Mouse (Mus musculus): Measurements from ENCODE around the gene H2-Q10. TPM values are rescaled to one million over a fixed set of nuclear protein-coding genes. Genes with fewer than 3 reads are reported as not detected.
"Not testable (repeated sequence)": the region's sequence is repeated elsewhere in the genome, so short reads cannot be mapped to it uniquely, and the experiment has no call there.

H2-Q10 gene
- polyA plus RNA-seq, 1 experiment from 2014 or later: 1.2 TPM

DNA sequence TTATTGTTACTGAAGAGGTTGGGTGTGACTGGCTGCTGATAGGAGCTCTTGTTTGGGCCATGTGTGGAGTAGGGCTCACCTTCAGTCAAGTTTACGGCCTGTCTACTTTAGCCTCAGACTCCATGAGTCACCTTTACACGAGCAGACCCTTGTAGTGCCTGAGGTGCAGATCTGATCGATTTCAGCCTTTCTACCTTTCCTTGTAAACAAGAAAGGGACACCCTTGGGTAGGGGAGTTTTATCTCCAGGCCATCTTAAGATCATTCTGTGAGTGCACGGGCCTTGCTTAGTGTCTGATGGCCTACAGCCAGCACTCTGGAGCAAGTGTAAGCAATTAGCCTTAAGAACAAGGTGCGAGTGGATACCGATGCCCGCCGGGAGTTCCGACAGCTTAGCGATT lies 37.0 kb downstream of the H2-Q10 start:
- H3K27me3 ChIP-seq: peaks cover 30% of the 10 kb centered on the region

DNA sequence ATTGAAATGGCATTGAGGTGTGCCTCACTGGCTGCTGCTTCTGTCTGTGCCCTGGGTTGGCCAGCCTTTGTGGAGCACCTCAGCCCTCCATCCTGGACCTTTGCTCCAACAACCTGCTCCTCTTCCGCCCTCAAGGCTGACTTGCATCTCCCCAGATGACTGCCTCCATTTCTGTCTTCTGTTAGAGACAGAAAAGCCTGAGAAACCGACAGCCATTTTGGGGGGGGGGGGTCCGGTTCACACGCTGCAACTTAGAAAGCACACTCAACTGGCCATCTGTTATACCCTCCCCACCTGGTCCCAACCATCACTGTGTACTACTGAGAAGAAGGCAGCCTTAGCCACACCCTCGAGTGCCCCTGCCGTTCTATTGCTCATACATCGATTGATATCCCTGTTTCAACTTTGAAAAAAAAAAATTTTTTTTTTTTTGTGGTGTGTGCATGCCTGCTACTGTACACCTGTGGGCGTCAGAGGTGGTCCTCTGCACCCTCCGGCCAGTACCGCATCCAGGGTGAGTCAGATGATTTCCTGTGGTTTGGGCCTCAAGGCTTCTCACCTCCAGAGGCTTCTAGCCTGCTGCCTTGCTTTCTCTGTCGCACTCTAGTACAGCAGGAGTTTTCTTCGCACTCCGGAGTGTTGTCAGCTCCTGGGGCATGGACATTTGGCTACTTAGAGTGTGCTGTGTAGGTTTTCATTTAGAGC lies 37.8 kb downstream of the H2-Q10 start:
- ATAC-seq (ENCODE audit: insufficient number of reproducible peaks, low FRiP score, low TSS enrichment, low read depth): no peak
- no peak overlapping the region for H3K4me3 ChIP-seq
- no peak overlapping the region for H3K9ac ChIP-seq
- no peak overlapping the region for H3K4me2 ChIP-seq
- 27% methylated on average over 13 of the region's 13 CpGs for WGBS
- H3K27ac ChIP-seq: no peak overlapping the region
- peaks cover 30% of the 10 kb centered on the region for H3K27me3 ChIP-seq
- H3K36me3 ChIP-seq: peaks cover 4% of the 10 kb centered on the region; the same call in 1 of the 2 replicates
- no peaks in the 10 kb centered on the region for H3K9me3 ChIP-seq
- H3K4me1 ChIP-seq: peaks cover 6% of the 10 kb centered on the region; the same call in 1 of the 2 replicates

More for the DNA sequence above, 37.0 kb downstream of the H2-Q10 start:
- no peak for ATAC-seq (ENCODE audit: insufficient number of reproducible peaks, low FRiP score, low TSS enrichment, low read depth)
- 17% methylated on average over 10 of the region's 10 CpGs for WGBS
- no peak overlapping the region for H3K9ac ChIP-seq
- H3K4me3 ChIP-seq: no peak overlapping the region
- peaks cover 6% of the 10 kb centered on the region; the same call in 1 of the 2 replicates for H3K4me1 ChIP-seq
- H3K9me3 ChIP-seq: no peaks in the 10 kb centered on the region
- H3K36me3 ChIP-seq: no peaks in the 10 kb centered on the region
- no peak overlapping the region for H3K4me2 ChIP-seq
- no peak overlapping the region for H3K27ac ChIP-seq

DNA sequence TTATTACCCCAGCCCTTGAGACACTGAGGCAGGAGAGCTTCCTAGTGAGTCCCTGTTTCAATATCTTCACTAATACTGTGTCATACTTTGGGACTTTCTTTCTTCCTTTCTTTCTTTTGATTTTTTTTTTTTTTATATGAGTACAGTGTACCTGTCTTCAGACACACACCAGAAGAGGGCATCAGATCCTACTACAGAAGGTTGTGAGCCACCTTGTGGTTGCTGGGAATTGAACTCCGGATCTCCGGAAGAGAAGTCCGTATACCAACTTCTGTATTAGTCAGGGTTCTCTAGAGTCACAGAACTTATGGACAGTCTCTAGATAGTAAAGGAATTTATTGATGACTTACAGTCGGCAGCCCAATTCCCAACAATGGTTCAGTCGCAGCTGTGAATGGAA lies 38.4 kb downstream of the H2-Q10 start:
- ATAC-seq (ENCODE audit: insufficient number of reproducible peaks, low FRiP score, low TSS enrichment, low read depth); H3K27ac ChIP-seq; H3K9me3 ChIP-seq; H3K9ac ChIP-seq; H3K36me3 ChIP-seq; H3K4me2 ChIP-seq; H3K4me1 ChIP-seq; H3K4me3 ChIP-seq: not testable (repeated sequence)
- peaks cover 30% of the 10 kb centered on the region for H3K27me3 ChIP-seq
- 50% methylated on average over 5 of the region's 5 CpGs for WGBS

DNA sequence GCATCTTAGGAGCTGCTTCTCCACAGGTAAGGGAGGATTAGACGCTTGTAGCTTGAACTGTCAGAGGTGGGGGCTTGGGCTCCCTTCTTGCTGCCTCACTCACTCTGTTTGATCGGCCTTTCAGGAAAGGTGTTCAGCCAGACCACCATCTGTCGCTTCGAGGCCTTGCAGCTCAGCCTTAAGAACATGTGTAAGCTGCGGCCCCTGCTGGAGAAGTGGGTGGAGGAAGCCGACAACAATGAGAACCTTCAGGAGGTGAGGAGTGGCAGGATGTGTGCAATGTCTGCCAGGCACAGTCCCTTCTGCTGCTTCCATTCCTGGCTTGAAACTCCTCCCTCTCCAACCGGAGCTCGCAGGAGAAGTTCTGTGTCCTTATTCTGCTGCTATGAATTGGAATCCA lies 39.4 kb downstream of the H2-Q10 start:
- H3K27me3 ChIP-seq: peaks cover 30% of the 10 kb centered on the region
- H3K4me1 ChIP-seq: peaks cover 13% of the 10 kb centered on the region
- H3K27ac ChIP-seq: no peak overlapping the region
- no peak overlapping the region for H3K4me2 ChIP-seq
- no peak overlapping the region for H3K4me3 ChIP-seq
- ATAC-seq (ENCODE audit: insufficient number of reproducible peaks, low FRiP score, low TSS enrichment, low read depth): no peak
- 29% methylated on average over 8 of the region's 8 CpGs for WGBS
- H3K36me3 ChIP-seq: peaks cover 15% of the 10 kb centered on the region; the same call in 1 of the 2 replicates
- no peaks in the 10 kb centered on the region for H3K9me3 ChIP-seq
- H3K9ac ChIP-seq: no peak overlapping the region

DNA sequence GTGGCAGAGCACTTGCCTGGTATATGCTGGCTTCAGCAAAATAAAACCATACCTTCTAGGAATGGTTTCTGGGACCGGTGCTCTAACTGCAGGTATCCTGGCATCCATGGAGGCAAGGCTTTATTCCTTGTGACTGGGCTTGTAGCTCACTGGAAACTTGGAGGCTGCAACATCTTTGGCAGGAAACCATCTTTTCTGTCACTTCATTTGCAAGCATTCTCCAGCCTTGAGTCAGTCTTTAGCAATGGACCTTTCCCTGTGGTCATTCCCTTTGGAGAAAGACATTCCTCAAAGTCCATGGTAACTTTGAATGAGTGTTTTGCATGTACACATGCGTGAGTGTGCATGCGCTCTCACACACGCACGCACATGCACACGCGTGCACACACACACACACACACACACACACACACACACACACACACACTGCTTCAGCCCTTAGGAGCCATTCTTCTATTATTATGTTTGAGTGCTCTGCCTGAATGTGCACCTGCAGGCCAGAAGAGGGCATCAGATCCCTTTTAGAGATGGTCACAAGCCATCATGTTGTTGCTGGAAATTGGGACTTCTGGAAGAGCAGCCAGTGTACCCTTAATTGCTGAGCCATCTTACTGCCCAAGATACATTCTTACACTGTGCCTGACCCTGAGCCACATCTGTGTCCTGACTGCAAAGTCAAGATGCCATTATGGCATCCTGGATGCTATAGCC lies 43.2 kb downstream of the H2-Q10 start:
- WGBS: 93% methylated on average over 7 of the region's 7 CpGs
- H3K27me3 ChIP-seq: 0 out of 2 replicates have a peak, but pooled peaks cover 5% of the 10 kb centered on the region
- no peak overlapping the region for H3K4me3 ChIP-seq
- H3K9ac ChIP-seq: no peak overlapping the region
- ATAC-seq (ENCODE audit: insufficient number of reproducible peaks, low FRiP score, low TSS enrichment, low read depth): no peak
- peaks cover 15% of the 10 kb centered on the region; the same call in 1 of the 2 replicates for H3K36me3 ChIP-seq
- H3K27ac ChIP-seq: no peak overlapping the region
- H3K9me3 ChIP-seq: no peaks in the 10 kb centered on the region
- H3K4me2 ChIP-seq: no peak overlapping the region
- peaks cover 38% of the 10 kb centered on the region for H3K4me1 ChIP-seq

DNA sequence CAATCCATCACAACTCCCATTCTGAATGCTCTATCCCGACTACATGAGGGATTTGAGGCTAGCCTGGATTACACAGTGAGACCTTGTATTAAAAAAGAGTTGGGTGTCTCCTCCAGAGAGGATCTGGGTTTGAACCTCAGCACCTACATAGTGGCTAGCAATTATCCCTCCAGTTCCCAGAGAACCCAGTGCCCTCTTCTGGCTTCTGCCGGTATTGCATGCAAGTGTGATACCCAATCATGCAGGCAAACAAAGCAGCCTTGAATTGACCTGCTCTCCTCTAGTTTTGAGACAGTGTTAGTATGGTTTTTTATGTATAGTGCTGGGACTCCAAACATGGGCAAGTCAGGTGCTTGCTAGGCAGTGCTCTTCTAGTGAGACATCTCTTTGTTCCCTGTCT lies 44.0 kb downstream of the H2-Q10 start:
- Histone ChIP-seq H3K4me2 (peak overlapping the region; percentile 85; the same call in 1 of the 2 replicates), H3K9me3 (no peaks in the 10 kb centered on the region), H3K4me1 (peaks cover 44% of the 10 kb centered on the region), H3K36me3 (peaks cover 15% of the 10 kb centered on the region; the same call in 1 of the 2 replicates), H3K27me3 (0 out of 2 replicates have a peak, but pooled peaks cover 4% of the 10 kb centered on the region), H3K4me3 (no peak overlapping the region), H3K9ac (no peak overlapping the region), H3K27ac (no peak overlapping the region)
- ATAC-seq (ENCODE audit: insufficient number of reproducible peaks, low FRiP score, low TSS enrichment, low read depth): no peak
- WGBS: 26% methylated on average over 2 of the region's 2 CpGs

DNA sequence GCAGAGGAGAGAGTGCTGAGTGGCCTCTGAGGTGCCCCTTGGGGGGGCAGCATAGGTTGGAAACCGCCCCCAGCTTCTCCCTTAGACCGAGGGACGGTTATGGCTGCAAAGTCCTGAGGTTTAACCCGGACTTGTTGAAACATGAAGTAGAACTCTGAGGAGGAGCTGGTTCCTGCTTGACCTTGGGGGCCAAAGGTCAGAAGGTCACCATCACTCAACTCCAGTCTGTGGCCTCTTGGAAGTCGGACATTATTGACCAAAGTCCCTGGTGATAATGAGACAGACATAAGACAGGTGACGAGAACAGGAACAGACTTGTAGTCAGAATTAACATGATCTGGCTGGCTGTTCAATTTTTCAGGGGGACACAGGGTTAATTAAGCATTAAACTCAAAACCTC lies 44.9 kb downstream of the H2-Q10 start:
- no peaks in the 10 kb centered on the region for H3K27me3 ChIP-seq
- H3K4me1 ChIP-seq: peaks cover 38% of the 10 kb centered on the region
- no peaks in the 10 kb centered on the region for H3K9me3 ChIP-seq
- no peak for ATAC-seq (ENCODE audit: insufficient number of reproducible peaks, low FRiP score, low TSS enrichment, low read depth)
- WGBS: 44% methylated on average over 6 of the region's 6 CpGs
- H3K9ac ChIP-seq: 0 out of 2 replicates have a peak overlapping the region, but pooled peaks have one; percentile 26
- H3K27ac ChIP-seq: no peak overlapping the region
- peak overlapping the region; percentile 85 for H3K4me2 ChIP-seq
- H3K4me3 ChIP-seq: peak overlapping the region; percentile 65
- H3K36me3 ChIP-seq: peaks cover 15% of the 10 kb centered on the region; the same call in 1 of the 2 replicates

DNA sequence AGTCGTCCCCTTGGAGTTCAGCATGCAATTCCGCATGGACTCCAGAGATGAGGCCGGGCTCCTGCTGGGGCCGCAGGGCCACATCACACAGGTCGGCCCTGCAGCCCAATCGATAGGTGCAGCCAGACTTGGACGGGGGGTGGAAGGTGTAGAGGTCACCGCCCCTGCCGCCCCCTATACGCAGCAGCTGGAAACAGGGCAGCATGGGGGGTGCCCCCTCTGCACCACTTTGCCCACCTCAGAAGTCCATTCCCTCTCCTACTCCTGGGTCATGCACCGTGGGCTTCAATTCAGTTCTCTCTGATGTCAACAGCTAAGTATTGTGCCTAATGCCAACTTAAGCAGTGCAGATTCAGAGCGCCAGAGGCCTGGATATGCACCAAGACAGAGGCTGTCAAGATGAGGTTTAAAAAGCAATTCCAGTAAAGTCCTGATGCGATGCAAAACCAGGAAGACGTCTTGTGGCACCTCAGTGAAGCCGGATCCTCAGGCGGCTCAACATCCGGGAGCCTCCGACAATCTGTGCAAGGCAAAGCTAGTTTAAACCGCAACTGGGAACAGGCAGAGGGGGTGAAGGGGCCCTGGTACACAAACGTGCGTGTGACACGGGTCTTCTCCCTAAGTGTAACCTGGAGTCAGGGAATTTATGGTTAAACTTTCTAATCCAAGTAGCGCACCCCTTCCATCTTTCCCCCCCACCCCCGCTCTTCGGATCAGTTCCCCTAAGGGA lies 46.2 kb downstream of the H2-Q10 start:
- Histone ChIP-seq H3K27ac (peak overlapping the region; percentile 43), H3K27me3 (no peaks in the 10 kb centered on the region), H3K9me3 (no peaks in the 10 kb centered on the region), H3K4me1 (peaks cover 38% of the 10 kb centered on the region), H3K4me2 (peak overlapping the region; percentile 85), H3K36me3 (peaks cover 21% of the 10 kb centered on the region), H3K9ac (peak overlapping the region; percentile 52), H3K4me3 (peak overlapping the region; percentile 65)
- WGBS: 5% methylated on average over 25 of the region's 25 CpGs
- ATAC-seq (ENCODE audit: insufficient number of reproducible peaks, low FRiP score, low TSS enrichment, low read depth): no peak

DNA sequence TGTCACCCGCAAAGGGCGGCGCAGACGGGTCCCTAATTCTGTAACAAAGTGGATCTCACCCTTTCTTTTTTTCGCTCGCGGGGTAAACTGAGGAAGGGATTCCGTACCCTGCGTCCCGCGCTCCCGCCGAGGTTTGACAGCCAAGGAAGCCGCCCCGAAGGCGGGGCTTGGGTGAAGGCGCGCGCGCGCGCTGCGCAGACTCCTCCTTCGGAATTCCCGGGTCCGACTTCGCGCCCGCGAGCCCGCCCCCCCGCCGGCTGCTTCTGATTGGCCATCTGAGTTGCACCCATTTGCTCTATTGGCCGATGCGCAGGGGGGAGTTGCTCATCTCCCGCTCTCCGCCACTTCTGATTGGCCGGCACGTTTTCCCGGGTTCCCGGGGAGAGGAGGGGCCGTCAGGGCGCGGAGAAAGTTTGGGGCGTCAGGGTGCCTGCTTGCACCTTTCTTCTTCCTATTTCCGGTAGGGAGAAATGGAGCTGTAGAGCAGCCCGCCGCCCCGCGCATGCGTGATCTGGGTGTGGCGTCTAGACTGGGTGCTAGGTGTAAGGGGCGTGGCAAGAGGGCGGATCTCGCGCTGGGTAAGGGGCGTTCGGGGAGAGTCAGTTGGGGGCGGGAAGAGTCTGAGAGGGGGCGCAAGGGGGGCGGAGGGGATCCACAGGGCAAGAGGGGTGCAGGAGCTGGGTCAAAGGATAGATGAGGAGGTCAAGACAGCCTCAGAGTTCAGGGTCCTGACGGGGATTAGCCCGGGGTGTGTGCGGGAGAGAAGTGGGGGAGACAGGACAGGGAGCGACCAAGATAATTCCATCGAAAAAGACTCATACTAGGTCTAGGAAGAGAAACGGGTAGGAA lies 47.0 kb downstream of the H2-Q10 start, which contains the start of the genes Tcf19 and Cchcr1:
Gene Tcf19 (minus strand): TSS at position 173 of the 849 bp plus-strand sequence.
Gene Cchcr1 (plus strand): TSS at position 449 of the 849 bp plus-strand sequence.
- WGBS: under 1% methylated on average over 67 of the region's 67 CpGs
- ATAC-seq (ENCODE audit: insufficient number of reproducible peaks, low FRiP score, low TSS enrichment, low read depth): peak; percentile 93
- peaks cover 38% of the 10 kb centered on the region for H3K4me1 ChIP-seq

DNA sequence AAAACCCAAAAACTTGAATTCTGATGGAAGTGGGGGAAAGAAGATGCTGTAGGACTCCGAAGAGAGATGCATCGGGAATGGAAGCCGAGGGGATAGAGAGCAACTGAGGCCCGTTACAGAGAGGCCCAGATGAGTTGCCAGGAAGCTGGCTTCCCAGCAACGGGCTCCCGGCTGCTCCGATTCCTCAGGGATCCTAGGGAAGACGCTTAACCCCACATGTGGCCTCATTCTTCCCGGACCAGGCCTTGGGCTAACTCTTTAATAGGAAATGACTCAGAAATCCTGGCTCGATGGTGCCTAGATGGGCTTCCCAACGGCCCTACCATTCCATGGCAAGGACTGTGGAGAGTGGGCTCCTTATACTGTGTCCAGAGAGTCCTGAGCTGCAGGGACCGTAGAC lies 47.6 kb downstream of the H2-Q10 start:
- Histone ChIP-seq H3K4me3 (peak overlapping the region; percentile 65), H3K9ac (peak overlapping the region; percentile 55; the same call in 1 of the 2 replicates), H3K4me2 (peak overlapping the region; percentile 85), H3K36me3 (peaks cover 28% of the 10 kb centered on the region), H3K27me3 (no peaks in the 10 kb centered on the region), H3K4me1 (peaks cover 38% of the 10 kb centered on the region), H3K27ac (peak overlapping the region; percentile 70), H3K9me3 (no peaks in the 10 kb centered on the region)
- ATAC-seq (ENCODE audit: insufficient number of reproducible peaks, low FRiP score, low TSS enrichment, low read depth): no peak
- 3% methylated on average over 12 of the region's 12 CpGs for WGBS

More for the DNA sequence above, 47.0 kb downstream of the H2-Q10 start, which contains the start of the genes Tcf19 and Cchcr1:
- no peaks in the 10 kb centered on the region for H3K9me3 ChIP-seq
- H3K4me3 ChIP-seq: peak within 1 kb of the TSS; percentile 65
- peak within 1 kb of the TSS; percentile 70 for H3K27ac ChIP-seq
- H3K36me3 ChIP-seq: peaks cover 27% of the 10 kb centered on the region
- H3K9ac ChIP-seq: peak within 1 kb of the TSS; percentile 55
- H3K27me3 ChIP-seq: no peaks in the 10 kb centered on the region
- H3K4me2 ChIP-seq: peak within 1 kb of the TSS; percentile 85
